Mouse (Mus musculus) ES-E14 (cell line): ENCODE results near the gene Itfg1. TPM values are rescaled to one million over a fixed set of nuclear protein-coding genes. Genes with fewer than 3 reads are reported as not detected.

Source experiments
- DNase-seq: peaks from one replicate; pipeline ENCODE4 v3.0.0-alpha.2; 2013; ENCODE audit warnings: low read depth, low spot score
- H3K27ac ChIP-seq: 2 replicates; pipeline ENCODE4 v1.5.1; 2012; ENCODE audit warnings: low read depth, mild to moderate bottlenecking, low read length, moderate library complexity, mixed read lengths; ENCODE audit not compliant: poor library complexity, insufficient read depth, severe bottlenecking
- H3K36me3 ChIP-seq: 2 replicates; pipeline ENCODE4 v1.6.1; 2012; ENCODE audit warnings: mild to moderate bottlenecking, low read length, moderate library complexity, mixed read lengths; ENCODE audit not compliant: control insufficient read depth, poor library complexity, insufficient read depth, severe bottlenecking
- H3K4me1 ChIP-seq, 2 experiments: fragments of 150-350 bp in 1 of 2; sonication (generic) in 1 of 2; 2 replicates each; pipeline ENCODE4 v1.6.1; 2012; ENCODE audit warnings: low read length in 2 of 2, mild to moderate bottlenecking in 1 of 2, mixed read lengths in 1 of 2; ENCODE audit not compliant: control insufficient read depth in 2 of 2, insufficient read depth in 2 of 2, poor library complexity in 1 of 2
- H3K4me3 ChIP-seq, 2 experiments: fragments of 150-350 bp in 1 of 2; sonication (generic) in 1 of 2; 2 replicates each; pipeline ENCODE4 v1.5.1; 2012; ENCODE audit warnings: low read length in 2 of 2, low read depth in 1 of 2, mild to moderate bottlenecking in 1 of 2, mixed read lengths in 1 of 2; ENCODE audit not compliant: insufficient read depth in 1 of 2, poor library complexity in 1 of 2, severe bottlenecking in 1 of 2
- H3K9ac ChIP-seq: 2 replicates; pipeline ENCODE4 v1.6.1; 2012; ENCODE audit warnings: low read depth, mild to moderate bottlenecking, low read length, mixed read lengths; ENCODE audit not compliant: poor library complexity, insufficient read depth, severe bottlenecking
- H3K9me3 ChIP-seq: fragments of 150-350 bp; sonication (generic); 2 replicates; pipeline ENCODE4 v1.6.1; 2012; ENCODE audit warnings: low read depth, mild to moderate bottlenecking, low read length; ENCODE audit not compliant: control insufficient read depth, insufficient read depth
- CHD2 ChIP-seq: IDR thresholded peaks from 2 replicates; pipeline ENCODE4 v1.6.1; 2014; ENCODE audit warnings: mild to moderate bottlenecking, low read depth, low read length, inconsistent platforms
- HCFC1 ChIP-seq: IDR thresholded peaks from 2 replicates; pipeline ENCODE4 v1.6.1; 2012; ENCODE audit warnings: low read length, inconsistent platforms, borderline replicate concordance; ENCODE audit not compliant: insufficient read depth
- MAFK ChIP-seq: IDR thresholded peaks from 2 replicates; pipeline ENCODE4 v1.6.1; 2014; ENCODE audit warnings: mild to moderate bottlenecking, low read depth, low read length, inconsistent platforms; ENCODE audit not compliant: insufficient read depth
- ZC3H11A ChIP-seq: IDR thresholded peaks from 2 replicates; pipeline ENCODE4 v1.6.1; 2012; ENCODE audit warnings: low read depth, mild to moderate bottlenecking, inconsistent platforms, low read length, borderline replicate concordance
- ZNF384 ChIP-seq: IDR thresholded peaks from 2 replicates; pipeline ENCODE4 v1.6.1; 2012; ENCODE audit warnings: low read depth, low read length, inconsistent platforms
- in situ Hi-C, 2 experiments: fragments of 600-800 bp; cut with MboI; formaldehyde crosslinking; loops; one replicate each; pipeline ENCODE4 v1.15.1; 2025; ENCODE audit warnings: low sequenced_read_pairs in 2 of 2, inconsistent platforms in 1 of 2; ENCODE audit not compliant: unreplicated experiment in 2 of 2
- total RNA-seq: library from RNA; depleted of rRNA; stranded (reverse); fragments of 300-350 nt; gene quantifications from 2 replicates; pipeline ENCODE4 v1.2.3, GENCODE M21; 2012

Gene Itfg1
- total RNA-seq, 1 experiment = 40.2 TPM

- Histone ChIP-seq H3K9ac (no peak overlapping the region), H3K4me1 (no peaks in the 10 kb centered on the region; a peak in 1 of 4 replicates), H3K4me3 (no peak overlapping the region), H3K9me3 (no peaks in the 10 kb centered on the region), H3K36me3 (no peaks in the 10 kb centered on the region), H3K27ac (no peak overlapping the region)
- in situ Hi-C loops = no loop called here
- DNase-seq = no peak
- TF ChIP-seq ZC3H11A (no peak), CHD2 (no peak), ZNF384 (no peak), MAFK (no peak), HCFC1 (no peak)
These were observed 52.8 kb downstream of the Itfg1 start for GRCm38 (mm10) chr8:85787909-85788308.

GRCm38 (mm10) chr8:85785506-85785905 is 55.2 kb downstream of the Itfg1 start:
- H3K27ac ChIP-seq = no peak overlapping the region
- in situ Hi-C loops = no loop called here
- TF ChIP-seq ZC3H11A = no peak
- no peak for TF ChIP-seq CHD2
- no peak for TF ChIP-seq ZNF384
- TF ChIP-seq HCFC1 = no peak
- TF ChIP-seq MAFK = no peak
- no peak overlapping the region for H3K4me3 ChIP-seq
- no peak overlapping the region for H3K9ac ChIP-seq
- H3K9me3 ChIP-seq = no peaks in the 10 kb centered on the region
- DNase-seq = no peak
- H3K36me3 ChIP-seq = no peaks in the 10 kb centered on the region
- no peaks in the 10 kb centered on the region for H3K4me1 ChIP-seq

- TF ChIP-seq ZNF384 (no peak), MAFK (no peak), CHD2 (no peak), HCFC1 (no peak), ZC3H11A (no peak)
- Histone ChIP-seq H3K4me1 (no peaks in the 10 kb centered on the region), H3K27ac (no peak overlapping the region), H3K4me3 (no peak overlapping the region), H3K36me3 (no peaks in the 10 kb centered on the region), H3K9ac (no peak overlapping the region), H3K9me3 (no peaks in the 10 kb centered on the region)
- in situ Hi-C loops = no loop called here
- DNase-seq = no peak
These were observed 56.9 kb downstream of the Itfg1 start for GRCm38 (mm10) chr8:85783871-85784270.

GRCm38 (mm10) chr8:85780091-85780490 is 60.6 kb downstream of the Itfg1 start:
- no peaks in the 10 kb centered on the region for H3K4me1 ChIP-seq
- in situ Hi-C loops = no loop called here
- H3K36me3 ChIP-seq = no peaks in the 10 kb centered on the region
- TF ChIP-seq ZC3H11A = no peak
- no peak for TF ChIP-seq CHD2
- no peak for TF ChIP-seq HCFC1
- TF ChIP-seq ZNF384 = no peak
- TF ChIP-seq MAFK = no peak
- H3K27ac ChIP-seq = no peak overlapping the region
- DNase-seq = no peak
- no peak overlapping the region for H3K4me3 ChIP-seq
- H3K9ac ChIP-seq = no peak overlapping the region
- no peaks in the 10 kb centered on the region for H3K9me3 ChIP-seq

- Histone ChIP-seq H3K4me3 (no peak overlapping the region), H3K4me1 (no peaks in the 10 kb centered on the region), H3K36me3 (no peaks in the 10 kb centered on the region), H3K9ac (no peak overlapping the region), H3K27ac (no peak overlapping the region), H3K9me3 (no peaks in the 10 kb centered on the region)
- DNase-seq = no peak
- in situ Hi-C loops = no loop called here
- TF ChIP-seq ZNF384 (no peak), HCFC1 (no peak), MAFK (no peak), ZC3H11A (no peak), CHD2 (no peak)
These were observed 95.7 kb downstream of the Itfg1 start for GRCm38 (mm10) chr8:85745053-85745452.
